Mouse (Mus musculus) lung, postnatal 10 days (tissue): ENCODE results near the gene Tex44.

Experiments used
- DNase-seq: peaks from one replicate; pipeline ENCODE4 v3.0.0; 2021

The Tex44 gene

DNA sequence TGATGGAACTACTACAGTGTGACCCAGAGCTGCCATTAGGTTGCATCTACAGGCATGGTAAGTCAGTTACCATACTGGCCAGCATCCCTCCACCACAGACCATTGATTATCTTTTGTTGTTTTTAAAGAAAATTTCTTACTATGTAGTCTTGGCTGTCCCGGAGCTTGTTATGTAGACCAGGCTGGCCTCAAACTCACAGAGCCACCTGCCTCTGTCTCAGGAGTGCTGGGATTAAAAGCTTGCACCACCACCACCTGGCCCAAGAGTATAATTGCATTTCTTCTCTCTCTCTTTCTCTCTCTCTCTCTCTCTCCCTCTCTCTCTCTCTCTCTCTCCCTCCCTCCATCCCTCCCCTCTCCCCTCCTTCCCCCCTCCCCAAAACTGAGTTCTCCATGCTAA is 1.8 kb upstream of the Tex44 start:
- no peak for DNase-seq

DNA sequence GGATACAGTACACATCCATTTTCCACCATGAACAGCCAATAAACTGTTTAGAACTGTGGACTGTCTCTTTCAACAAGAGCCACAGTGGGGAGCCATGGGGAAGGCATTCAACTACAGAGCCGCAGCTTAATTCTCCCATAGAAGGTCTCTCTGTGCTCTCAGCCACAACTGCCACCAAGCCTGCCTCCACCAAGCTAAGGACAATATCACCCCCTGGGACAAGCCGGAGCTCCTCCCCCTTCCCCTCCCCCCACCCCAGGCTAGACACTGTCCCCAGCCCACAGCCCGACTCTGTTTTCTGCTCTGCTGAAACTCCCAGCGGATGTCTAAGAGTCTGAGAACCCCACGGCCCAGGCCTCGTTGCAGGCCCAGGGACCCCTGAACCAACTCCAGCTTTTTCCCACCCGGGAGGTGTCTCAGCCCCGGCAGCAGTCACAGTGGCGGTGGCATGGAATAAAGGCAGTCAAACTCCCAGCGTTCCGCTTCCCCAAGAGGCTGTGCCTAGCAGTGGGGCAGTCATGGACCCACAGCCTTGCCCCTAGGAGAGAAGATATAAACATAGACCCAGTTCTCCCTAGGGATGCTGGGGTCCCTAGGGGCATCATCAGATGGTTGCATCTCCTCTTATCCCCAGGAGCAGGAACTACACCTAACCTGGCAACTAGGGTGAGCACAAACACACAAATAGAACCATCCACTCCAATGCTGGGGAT is 1.1 kb upstream of the Tex44 start:
- DNase-seq = no peak

DNA sequence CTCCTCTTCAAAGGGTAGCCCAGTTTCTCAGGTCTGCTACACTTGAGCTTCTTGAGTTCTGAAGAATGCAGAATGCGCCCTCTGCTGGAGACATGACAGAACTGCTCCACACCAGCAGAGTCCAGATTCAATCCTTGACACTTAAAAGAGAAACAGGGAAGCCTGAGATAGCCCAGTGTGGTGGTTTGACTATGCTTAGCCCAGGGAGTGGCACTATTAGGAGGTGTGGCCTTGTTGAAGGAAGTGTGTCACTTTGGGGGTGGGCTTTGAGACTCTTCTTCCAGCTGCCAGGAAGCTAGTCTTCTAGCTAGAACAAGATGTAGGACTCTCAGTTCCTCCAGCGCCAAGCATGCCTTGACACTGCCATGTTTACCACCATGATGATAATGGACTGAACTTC is 3.9 kb downstream of the Tex44 start:
- DNase-seq = peak; percentile 89

DNA sequence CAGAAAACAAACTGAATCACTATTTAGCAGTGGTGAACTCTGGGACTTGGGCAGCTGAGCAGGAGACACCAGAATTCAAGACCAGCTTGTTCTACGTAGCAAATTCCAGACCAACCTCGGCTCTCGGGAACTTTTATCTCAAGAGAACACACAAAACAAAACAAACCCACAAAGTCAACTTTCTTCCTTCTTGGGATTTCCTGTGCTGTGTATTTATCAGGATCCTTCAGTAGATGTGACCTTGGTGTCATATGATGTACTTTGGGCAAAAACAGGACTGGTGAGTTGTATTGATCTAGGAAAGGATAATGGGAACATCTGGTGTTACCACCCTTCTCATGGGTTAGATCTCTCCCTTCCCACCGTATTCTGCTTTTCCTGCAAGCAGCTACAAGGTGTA is 6.6 kb downstream of the Tex44 start:
- no peak for DNase-seq

GRCm38 (mm10) chr1:86433359-86433758 is 7.2 kb downstream of the Tex44 start:
- no peak for DNase-seq

DNA sequence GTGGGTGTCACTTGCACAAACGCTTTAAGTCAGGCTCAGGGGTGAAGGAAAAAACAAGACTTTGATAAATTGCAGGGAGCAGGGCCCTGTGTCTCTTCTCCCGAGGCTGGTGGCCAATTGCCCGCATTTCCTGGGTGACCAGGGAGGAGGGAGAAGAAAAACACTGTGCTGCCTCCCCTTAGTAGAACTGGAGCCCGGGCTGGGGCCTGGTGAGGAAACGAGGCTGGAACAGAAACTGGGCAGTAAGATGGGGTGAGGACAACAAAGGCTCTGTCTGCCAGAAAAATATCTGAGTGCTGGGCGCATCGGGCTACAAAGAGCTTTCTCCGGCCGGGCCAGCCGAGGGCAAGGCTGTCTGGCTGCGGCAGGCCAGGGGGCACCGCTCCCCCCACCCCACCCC is 7.9 kb downstream of the Tex44 start:
- peak; percentile 87 for DNase-seq

DNA sequence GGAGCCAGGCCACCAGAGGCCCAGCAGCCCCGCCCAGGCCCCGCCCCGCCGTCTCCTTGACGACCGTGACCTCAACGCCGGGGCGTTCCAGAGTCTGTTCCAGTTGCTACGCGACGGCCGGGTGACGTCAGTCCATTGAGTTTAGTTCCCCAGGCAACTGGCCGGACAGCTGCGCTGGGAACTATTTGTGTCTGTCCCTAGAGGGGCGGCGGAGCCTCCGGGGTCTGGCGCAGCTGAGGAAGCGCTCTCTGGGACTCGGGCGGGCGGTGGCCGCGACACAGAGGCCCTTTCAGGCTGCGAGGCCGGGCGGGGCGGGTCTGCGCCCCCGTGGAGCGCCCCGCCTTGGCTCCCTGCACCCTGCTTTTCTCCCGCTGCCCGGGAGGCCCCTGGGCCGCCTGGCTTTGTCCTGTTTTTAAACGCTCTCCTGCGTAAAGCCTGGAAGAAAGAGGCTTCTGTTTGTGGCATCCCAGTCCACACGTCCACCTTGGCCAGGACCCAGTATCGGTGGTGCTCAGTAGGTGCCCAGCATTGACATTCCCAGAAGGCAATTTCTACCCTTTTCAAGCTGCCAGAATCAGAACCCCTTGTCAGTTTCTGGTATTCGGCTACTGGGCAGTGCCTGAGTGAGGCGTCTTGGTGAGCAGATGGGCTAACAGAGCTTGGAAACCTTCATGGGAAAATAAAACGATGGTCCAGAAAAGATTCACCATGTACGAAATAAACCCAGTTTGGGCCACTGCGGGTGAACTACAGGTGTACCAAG is 8.5 kb downstream of the Tex44 start:
- DNase-seq = peak; percentile 100

GRCm38 (mm10) chr1:86435302-86435821 is 9.2 kb downstream of the Tex44 start:
- peak; percentile 88 for DNase-seq

DNA sequence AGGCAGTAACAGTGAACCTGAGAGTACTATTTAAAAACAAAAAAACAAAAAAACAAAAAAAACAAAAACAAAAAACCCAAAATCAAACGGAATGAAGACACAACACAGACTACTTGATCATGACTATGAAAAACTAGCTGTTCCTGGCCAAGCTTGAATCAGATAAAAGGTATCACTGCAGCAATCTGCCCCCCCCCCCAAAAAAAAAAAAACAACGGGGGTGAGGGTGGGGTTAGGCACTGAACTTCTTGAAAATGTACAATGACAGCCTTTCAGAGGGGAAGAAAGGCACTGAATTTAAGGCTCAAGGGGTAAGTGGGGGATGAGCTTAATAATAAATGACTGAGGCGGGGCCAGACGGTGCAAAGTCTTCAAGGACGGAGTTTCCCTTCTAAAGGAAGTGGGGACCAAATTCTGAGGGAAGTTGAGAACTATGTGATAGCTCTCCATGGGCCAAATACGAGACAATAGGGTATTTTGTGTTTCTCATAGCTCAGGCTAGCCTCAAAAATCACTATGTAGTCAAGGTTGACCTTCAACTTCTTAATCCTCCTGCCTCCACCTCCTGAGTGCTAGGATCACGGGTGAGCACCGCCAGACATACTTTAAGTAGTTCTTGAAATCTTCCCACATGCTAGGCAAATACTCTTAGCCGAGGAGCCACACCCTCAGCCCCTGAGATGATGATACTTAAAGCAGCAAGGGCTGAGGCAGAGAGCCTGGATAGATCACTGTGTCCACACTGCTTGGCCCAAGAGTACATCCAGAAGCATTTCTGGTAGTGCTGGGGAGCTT is 11.3 kb downstream of the Tex44 start:
- no peak for DNase-seq

- DNase-seq = no peak
Observed at GRCm38 (mm10) chr1:86438014-86438319, 11.8 kb downstream of the Tex44 start.

DNA sequence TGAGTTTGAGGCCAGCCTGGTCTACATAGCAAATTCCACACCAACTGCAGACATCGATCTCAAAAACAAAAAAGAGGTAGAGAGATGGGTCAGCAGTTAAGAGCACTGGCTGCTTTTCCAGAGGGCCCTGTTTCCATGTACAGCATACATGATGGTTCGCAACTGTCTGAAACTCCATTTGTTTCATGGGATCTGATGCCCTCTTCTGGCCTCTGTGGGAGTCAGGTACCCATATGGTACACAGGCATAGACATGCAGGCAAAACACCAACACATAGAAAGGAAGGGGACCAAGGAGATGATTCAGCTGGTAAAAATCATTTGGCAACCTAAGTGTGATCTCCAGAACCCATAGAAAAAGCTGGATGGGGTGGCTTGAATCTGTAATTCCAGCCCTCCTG is 12.4 kb downstream of the Tex44 start:
- peak; percentile 40 for DNase-seq

DNA sequence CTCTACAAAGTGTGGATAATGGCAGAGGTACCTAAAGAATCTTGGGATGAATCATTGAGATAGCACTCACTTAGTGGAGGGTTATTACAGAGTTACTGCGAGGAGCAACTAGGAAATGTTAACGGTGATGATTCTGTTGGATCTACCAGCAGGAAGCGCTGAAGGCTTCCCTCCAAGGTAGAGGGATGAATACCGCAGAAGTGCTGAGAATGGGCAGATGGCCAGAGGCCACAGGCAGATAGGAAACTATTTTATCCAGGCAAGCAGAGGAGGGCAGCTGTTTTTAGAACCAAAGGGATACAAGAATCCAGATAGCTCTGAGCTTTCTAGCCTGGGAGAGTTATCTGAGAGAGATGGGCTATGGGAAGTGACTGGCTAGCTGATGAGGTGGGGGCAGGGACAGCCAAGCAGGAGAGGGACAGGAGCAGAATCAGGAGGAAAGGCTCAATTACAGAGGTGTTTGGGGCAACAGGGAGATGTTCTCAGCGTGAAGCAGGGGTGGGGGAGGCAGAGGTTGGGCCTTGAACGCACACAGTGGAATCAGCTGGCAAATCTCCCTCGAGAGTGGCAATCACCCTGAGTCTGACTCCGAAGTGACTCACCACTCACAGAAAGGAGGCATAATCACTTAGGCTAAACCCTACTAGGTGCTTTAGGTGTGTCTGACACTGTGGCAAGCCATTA is 13.5 kb downstream of the Tex44 start:
- peak; percentile 33 for DNase-seq

GRCm38 (mm10) chr1:86440171-86440886 is 14.2 kb downstream of the Tex44 start:
- DNase-seq = peak; percentile 97

DNA sequence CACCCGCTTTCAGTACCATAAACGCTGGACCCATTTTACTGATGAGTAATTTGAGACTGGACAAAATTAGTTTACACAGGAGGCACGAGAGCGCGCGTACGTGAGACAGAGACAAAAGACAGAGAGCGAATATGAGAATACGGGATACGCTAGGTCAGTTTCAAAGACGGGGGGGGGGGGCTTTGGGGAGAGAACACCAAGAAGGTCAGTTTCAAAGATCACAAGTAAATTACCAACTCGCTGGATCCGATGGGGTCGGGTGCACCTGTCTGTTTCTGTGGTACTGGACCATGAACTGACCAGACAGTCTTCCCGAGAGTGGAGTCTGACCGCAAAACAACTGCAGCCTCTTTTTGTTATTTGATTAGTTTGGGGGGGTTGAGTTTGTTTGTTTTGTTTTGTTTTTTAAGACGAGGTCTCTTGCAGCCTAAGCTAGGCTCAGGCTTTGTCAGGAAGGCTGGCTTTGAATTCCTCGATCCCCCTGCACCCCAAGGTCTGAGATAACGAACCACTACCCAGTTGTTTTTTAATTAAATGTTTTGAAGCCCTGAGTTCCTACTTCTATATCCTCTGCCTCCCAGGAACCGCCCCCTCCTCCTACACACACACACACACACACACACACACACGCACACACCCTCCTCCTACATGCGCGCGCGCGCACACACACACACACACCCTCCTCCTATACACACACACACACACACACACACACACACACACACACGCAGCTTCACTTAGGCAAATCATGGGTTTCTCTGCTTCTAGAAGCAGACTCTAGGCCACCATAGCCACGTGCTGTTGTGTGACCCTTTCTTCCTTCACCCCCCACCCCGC is 15.0 kb downstream of the Tex44 start:
- peak; percentile 82 for DNase-seq

GRCm38 (mm10) chr1:86441724-86441979 is 15.5 kb downstream of the Tex44 start:
- DNase-seq = no peak

- peak; percentile 94 for DNase-seq
Observed at GRCm38 (mm10) chr1:86441980-86442831, 16.1 kb downstream of the Tex44 start.

DNA sequence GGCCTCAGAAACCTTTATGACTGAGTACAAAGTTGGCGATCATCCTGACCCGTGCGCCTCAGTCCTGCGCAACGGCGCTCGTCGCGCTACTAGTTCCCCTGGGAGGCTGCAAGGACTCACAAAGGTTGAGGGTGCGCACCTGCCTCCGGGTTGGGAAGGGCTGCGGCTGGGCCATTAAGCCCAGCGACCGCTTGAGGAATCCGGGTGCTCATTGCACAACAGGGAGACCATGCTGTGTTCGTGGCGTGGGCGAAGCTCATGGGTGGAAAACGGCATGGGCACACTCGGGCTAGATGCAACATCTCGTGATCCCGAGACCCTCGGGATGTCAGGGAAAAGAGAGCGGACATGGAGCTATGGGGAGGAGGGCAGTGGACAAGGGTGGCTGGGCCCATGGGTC is 16.7 kb downstream of the Tex44 start:
- DNase-seq = no peak

DNA sequence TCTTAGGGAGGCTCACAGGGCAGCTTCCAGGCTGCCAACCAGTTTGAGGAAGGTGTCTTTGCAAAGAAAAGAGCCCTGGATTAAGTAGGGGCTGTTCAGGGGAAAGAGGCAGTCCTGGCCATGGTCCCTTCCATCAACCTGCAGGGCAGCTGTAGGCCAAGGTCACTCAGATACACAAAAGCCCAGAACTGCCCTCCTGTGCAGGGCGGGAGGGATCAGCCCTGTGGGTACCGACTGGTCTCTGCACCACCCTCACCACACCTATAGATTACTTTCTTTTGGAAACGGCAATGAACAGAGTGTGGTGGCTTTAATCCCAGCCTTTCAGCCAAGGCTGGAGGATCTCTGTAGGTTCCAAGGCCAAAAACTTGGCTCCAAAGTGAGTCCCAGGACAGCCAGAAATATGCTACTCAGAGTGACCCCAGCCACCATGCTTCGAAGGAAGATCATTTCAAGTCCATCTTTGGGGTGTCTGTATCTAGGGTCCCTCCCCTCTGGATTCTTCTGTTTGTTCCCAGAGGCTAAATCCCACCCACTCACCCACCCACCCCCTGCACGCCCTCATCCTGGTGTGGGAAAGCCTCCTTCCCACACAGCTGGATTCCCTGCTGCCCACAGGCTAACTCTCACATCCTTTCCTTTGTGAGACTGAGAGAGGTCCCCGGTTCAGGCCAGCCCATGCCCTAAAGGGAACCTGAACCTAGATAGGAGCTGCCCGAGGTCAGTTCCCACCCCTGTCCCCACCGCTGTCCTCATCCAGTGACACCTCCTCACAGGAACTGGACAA is 17.4 kb downstream of the Tex44 start:
- DNase-seq = peak; percentile 41

GRCm38 (mm10) chr1:86447596-86448171 is 21.6 kb downstream of the Tex44 start:
- peak; percentile 88 for DNase-seq
